Mouse (Mus musculus) adrenal gland, postnatal 4 days (tissue): ENCODE results near the gene Nrn1l. TPM values are rescaled to one million over a fixed set of nuclear protein-coding genes. Genes with fewer than 3 reads are reported as not detected.
A peak's percentile ranks its signal among the peaks of the same experiment; 100 is the strongest.

ENCODE experiments used
- DNase-seq, 2 experiments: peaks; one replicate each; pipeline ENCODE4 v3.0.0; 2021 to 2022; ENCODE audit warnings: low spot score in 2 of 2, mixed read lengths in 2 of 2
- long read RNA-seq, 2 experiments: library from polyadenylated mRNA; stranded (forward); transcript quantifications; one replicate each; pipeline ENCODE4 v2.0.0; 2021
- total RNA-seq, 2 experiments: library from RNA; stranded (reverse); gene quantifications; 2 replicates each; pipeline ENCODE4 v1.2.3; 2021

Gene Nrn1l
- under 1 TPM in 1 of 2 experiments, not detected in 1; 0.90 TPM for total RNA-seq
- long read RNA-seq, experiment 1: 0 reads
- long read RNA-seq, experiment 2, partial matches to known transcripts: 0 of 1 reads
- long read RNA-seq, experiment 2, other reads (novel, unspliced or antisense): 0 of 1 reads

DNA sequence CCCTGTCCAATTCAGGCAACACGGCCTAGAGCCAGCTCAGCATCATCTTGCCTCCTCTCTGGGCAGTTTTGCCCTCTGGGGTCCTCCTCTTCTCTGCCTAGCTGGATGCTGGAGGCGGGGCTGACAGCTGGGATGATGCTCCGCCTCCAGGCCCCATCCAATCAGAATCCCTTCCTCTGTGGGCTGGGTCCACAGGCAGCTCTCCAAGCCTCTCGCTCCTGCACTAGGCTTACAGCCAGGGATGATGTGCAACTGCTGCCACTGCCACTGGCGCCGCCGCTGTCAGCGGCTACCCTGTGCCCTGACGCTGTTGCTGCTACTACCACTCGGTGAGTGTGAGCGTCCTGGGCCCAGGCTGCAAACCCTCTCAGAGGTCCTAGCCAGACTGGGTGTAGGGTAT, at the start of gene Nrn1l:
Gene Nrn1l, plus strand, starts transcription at position 229 of the 400 bp plus-strand sequence.
- DNase-seq: peak; percentile 22 to 53

DNA sequence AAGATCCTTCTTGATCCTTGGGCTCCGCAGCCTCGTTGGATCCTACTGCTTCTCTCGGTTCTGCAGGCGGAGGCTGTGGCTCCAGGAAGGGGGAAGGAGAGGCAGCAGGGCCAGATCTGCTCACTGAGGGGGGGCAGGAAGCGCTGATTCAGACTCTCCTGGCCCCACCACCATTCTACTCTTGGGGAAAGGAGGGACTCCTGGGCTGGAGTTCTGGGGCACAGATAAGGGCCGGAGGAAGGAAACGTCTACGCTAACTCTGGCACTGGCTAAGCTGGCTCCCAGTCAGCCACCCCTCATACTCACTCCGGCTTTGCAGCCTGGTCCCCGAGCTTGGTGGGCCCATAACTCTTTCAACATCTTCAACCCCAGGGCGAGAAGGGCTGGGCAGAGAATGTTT, 46.7 kb upstream of the Nrn1l start:
- DNase-seq: no peak

DNA sequence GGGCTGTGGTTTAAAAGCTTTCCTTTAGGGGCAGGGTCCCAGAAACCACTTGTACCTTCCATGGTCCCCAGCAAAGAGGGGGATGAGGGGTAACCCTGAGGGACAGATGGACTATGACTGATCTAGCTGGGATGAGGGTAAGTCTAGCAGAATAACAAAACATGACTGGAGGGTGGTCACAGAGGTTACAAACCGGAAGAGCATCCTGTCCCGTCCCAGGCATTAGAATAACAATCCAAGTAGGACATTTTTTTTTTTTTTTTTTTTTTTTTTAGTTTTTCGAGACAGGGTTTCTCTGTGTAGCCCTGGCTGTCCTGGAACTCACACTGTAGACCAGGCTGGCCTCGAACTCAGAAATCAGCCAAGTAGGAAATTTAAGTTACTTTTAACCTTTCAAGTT, 43.4 kb upstream of the Nrn1l start:
- no peak for DNase-seq

DNA sequence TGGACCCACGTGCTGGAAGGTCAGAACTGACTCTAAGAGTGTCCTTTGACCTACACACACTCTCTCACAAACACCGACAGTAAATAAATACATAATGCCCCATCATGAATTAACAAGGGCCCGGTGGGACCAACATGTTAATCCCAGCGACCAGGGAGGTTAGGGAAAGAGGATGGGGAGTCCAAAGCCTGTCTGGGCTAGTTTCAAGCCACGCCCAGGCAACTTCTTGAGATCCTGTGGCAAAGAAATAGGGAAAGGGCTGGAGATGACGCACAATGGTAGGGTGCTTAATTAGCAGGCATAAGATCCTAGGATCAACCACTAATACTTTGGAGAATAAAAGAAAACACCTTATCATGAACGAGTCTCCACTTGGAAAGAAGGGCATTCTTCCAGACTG, 42.8 kb upstream of the Nrn1l start:
- DNase-seq: no peak

DNA sequence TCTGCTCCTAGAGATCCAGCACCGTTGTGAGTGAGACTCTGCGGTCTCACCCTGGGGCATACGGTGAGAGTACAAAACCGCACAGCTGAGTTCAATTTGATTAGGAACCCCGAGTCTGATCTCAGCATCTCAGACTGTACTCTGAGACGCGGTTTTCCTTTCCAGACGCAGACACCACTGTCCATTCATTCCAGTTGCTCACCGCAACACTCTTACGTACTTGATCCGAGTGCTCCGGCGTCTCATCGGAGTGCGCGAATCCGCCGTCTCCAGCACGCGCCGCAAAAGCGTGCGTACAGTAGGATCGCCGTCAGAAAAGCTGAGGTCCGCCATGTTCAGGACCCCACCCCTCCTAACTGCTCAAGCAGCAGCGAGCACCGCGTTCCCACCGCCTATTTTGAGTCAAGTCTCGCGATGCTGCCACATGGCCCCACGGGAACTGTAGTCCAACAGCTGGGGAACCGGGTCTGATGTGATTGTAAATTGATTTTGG, 41.7 kb upstream of the Nrn1l start:
- peak; percentile 56 to 80 for DNase-seq

DNA sequence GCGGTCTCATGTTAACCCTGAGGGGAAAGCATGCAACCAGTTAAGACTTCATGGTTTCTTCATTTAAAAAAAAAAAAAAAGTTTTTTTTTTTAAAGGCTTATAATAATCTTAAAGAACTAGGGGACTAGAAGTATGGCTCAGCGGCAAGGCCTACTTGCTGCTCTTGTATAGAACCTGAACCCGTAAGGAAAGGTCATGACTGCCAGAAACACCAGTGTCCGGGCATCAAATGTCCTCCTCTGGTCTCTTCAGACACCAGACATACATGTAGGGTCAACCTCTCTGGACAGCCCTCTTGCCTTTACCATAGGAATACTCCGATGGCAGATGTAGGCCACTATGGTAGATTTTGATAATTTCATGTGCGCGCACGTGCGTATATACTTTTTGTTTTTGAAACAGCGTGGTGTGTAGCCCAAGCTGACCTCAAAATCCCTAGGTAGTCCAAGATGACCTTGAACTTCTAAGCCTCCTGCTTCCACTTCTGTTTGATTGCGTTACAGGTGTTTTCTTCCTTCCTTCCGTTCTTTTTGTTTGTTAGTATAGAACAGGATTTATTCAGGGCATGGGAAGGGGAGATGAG, 41.1 kb upstream of the Nrn1l start:
- DNase-seq: no peak

DNA sequence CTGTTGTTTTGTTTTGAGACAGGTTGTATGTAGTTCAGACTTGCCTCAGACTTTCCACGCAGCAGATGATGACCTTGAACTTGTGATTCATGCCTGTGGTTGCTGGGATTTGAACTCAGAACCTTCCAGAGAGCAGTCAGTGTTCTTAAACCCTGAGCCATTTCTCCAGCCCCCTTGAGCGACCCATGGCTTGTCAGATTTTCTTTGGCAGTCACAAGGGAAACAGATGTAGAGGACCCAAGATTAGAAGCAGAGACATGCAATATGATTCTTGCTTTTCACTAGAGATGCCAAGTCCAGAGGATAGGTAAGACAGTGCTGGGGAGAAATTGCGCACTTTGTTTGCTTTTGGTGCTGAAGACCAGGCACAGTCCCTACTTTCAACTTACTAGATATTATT, 40.2 kb upstream of the Nrn1l start, which contains the start of gene Cenpt:
Gene Cenpt, minus strand, starts transcription at position 101 of the 400 bp plus-strand sequence.
- no peak for DNase-seq

DNA sequence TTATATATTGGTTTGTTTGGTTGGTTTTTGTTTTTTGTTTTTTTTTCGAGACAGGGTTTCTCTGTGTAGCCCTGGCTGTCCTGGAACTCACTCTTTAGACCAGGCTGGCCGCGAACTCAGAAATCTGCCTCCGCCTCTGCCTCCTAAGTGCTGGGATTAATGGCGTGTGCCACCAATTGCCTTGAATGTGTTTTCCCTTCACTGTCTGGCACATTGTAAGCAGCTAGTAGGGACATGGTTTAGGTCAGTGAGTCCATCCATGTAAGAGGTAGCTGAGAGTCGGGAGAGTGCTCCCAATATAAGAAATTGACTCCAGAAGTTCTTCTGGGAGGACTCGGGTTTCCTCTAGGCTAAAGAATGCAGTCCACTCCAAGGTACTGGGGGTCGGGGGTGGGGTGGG, 39.1 kb upstream of the Nrn1l start:
- no peak for DNase-seq

DNA sequence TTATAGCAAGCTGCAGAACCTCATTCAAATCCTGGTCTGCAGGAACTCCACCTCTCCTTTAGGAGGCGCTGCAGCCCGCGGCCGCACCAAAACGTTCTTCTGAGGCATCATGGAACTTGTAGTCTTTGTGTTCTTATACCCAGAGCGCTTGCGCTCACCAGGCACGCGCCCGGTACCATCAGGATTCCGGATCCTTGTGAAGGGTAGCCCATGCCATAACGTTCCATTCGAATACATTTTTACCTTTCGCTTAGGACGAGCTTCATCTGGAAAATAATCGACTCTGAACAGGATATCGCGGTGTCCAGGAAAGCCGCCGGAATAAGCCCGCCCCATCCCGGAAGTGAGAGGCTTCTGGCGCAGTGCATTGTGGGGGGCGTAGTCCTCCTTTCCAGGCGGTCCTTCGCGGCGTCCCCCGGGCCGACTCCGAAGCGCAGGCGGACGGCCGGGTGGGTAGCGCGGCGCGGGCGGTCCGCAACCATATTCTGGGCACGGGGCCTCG, 38.6 kb upstream of the Nrn1l start, which contains the start of gene Thap11:
Gene Thap11, plus strand, starts transcription at position 418 of the 502 bp plus-strand sequence.
- peak; percentile 64 to 84 for DNase-seq

DNA sequence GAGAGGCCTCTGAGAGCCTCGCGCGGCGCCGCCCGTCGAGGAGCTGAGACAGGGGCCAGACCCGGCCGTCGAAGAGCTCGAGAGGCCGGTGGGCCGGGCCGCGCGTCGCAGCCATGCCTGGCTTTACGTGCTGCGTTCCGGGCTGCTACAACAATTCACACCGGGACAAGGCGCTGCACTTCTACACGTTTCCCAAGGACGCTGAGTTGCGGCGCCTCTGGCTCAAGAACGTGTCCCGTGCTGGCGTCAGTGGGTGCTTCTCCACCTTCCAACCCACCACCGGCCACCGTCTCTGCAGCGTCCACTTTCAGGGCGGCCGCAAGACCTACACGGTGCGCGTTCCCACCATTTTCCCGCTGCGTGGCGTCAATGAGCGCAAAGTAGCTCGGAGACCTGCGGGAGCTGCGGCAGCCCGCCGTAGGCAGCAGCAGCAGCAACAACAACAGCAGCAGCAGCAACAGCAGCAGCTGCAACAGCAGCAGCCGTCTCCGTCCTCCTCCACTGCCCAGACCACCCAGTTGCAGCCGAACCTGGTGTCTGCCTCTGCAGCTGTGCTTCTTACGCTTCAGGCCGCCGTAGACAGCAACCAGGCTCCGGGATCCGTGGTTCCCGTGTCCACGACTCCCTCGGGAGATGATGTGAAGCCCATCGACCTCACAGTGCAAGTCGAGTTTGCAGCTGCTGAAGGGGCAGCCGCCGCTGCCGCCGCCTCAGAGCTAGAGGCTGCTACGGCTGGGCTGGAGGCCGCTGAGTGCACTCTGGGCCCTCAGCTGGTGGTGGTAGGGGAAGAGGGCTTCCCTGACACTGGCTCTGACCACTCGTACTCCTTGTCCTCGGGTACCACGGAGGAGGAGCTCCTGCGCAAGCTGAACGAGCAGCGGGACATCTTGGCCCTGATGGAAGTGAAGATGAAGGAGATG, 37.9 kb upstream of the Nrn1l start:
- DNase-seq: peak in 1 of 2 experiments; percentile 24

DNA sequence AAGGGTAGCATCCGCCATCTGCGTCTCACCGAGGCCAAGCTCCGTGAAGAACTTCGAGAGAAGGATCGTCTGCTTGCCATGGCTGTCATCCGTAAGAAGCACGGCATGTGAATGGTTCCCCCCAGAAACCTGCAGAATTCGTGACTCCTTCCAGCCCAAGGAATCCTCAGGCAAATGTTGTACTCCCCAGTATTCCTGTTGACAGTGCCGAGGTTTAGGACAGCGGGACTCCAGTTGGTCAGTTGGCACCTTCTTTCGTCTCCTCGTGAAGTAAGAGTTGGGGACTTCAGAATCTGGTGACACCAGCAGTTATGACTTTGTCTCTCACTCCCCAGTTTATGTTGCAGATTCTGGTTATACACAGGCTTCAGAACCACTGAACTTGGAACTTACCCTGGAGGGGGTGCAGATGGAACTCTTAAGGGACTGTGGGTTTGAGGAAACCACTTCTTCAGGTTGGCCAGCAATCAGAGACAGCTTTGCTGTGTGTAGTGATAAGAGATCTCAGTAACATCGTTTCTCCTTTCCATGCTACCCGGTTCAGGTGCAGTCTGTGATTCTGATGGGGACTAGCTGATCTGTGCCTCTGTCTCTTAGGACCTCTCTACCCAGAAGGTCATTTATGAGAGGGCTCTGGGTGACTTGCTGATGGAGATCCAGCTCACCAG, 37.1 kb upstream of the Nrn1l start:
- no peak for DNase-seq

DNA sequence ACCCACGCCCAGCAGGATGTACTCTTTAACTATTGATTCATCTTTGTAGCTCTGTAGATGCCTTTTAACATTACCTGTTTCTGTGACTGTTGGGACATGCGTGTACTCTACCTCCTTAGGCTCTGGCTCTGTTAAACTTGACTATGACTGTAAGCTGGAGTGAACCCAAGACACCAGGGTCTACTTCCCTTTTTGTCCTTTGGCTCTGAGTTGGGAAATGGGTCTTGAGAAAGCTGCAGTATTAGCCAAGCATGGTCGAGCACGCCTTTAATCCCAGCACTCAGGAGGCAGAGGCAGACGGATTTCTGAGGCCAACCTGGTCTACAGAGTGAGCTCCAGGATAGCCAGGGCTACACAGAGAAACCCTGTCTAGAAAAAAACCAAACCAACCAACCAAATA, 34.9 kb upstream of the Nrn1l start:
- DNase-seq: no peak

DNA sequence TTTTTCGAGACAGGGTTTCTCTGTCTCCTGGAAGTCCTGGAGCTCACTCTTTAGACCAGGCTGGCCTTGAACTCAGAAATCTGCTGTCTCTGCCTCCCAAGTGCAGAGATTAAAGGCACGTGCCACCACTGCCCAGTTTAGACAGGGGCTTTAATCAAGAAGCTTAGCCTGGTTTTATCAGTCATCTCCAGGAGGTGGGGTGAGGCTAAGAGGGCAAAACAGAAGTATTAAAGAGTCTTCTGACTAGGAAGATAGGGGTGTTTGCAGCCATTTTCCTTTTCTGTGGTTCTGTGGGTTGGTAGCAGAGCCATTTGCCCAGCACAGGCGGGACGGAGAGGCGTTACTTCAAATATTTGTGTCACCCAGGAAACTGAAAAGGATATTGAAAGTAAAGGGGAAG, 34.1 kb upstream of the Nrn1l start:
- DNase-seq: no peak

DNA sequence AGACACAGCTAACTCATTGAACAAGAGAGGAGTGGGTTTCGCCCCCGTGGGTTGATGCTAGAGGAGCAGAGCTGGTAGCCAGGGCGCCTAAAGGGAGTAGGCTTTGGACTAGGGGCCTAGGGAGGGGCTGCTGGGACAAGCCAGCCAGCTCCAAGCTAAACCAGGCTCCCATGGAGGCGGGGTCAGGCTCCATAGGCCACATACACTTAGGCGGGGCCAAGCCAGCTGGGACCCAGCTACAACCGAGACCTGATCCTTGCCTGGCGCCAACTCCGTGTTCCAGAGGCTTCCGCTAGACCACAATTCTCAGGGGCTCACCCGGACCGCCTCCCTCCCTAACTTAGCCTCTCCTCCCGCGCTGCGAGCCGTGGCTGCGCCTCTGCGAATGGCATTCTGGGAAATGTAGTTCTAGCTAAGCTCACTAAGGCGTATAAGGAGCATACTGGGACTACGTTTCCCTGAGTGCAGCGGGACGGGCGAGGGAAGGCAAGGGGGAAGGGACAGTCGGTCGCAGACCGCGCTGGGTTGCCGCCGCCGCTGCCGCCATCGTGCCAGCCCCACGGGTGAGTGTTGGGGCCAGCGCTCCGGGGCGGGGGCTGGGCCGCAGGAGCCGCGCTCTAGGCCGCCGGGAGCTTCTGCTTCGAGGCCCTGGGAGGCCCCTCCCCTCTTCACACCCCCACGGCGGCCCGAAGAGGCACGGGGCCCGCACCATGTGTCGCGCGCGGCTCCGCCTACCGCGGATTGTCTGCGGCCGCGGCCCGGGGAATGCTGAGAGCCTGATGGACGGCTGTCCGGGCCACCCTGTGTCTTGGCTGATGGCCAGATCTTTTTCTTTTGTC, 33.0 kb upstream of the Nrn1l start, which contains the start of gene Nutf2:
Gene Nutf2, plus strand, starts transcription at position 438 of the 839 bp plus-strand sequence.
- DNase-seq: peak; percentile 69 to 93

DNA sequence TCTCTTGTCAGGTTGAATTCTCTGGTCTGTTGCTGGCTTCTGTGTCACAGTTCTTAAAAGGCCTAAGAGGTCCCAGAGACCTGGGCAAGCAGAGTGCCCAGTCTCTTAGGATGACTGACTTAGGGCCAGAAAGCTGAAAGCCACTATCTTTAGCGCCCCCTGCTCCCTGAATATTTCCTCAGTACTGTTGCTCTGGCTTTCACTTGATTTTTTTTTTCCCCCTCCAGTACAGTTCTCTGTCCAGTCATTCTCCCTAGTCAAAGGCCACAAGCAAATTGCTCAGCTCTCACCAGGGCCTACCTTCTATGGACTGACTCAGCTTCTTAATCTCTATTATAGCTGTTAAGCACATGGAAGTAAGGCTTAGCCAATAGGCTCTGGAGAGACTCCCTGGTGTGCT, 31.4 kb upstream of the Nrn1l start:
- no peak for DNase-seq

DNA sequence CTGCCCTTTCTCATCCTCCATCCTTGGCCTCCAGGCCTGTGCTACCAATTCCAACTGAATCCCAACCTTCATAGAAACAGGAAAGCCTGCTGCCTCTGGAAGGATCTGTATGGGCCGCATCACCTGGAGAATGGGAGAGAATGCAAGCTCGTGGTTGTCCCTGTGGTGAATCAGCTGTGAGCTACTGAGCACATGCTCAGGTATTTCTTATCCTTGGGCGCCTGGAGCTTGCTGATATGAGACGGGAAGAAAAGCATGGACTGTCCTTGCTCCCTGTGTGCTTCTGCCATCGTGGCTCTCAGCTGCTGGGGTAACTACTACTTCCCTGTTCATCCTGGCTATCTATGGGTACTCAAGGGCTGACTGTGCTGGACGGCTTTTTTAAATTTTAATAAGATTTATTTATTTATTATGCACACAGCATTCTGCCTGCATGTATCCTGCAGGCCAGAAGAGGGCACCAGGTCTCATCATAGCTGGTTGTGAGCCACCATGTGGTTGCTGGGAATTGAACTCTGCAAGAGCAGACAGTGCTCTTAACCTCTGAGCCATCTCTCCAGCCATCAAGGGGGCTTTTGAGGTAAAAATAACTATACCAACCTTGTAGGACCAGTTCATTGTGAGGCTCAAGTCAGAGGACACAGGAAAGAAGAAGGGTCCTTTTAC, 26.9 kb upstream of the Nrn1l start:
- DNase-seq: no peak

DNA sequence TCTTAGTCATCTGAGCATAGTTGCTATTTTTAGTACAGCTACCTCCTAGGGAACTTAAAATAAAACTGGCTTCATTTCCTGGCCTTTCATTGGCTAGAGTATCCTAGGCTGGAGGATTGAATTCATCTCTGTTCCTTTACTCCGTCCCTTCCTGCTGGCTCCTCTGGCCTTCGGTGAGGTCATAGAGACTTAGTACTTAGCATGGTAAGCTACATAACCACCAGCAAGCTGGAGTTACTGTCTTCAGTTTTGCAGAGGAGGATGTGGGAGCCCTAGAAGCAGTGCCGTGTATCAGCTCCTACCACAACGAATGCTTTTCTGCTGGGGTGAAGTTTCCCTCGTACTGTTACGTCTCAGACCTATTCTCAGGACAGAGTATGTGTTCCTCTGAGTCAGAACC, 19.1 kb upstream of the Nrn1l start:
- no peak for DNase-seq

DNA sequence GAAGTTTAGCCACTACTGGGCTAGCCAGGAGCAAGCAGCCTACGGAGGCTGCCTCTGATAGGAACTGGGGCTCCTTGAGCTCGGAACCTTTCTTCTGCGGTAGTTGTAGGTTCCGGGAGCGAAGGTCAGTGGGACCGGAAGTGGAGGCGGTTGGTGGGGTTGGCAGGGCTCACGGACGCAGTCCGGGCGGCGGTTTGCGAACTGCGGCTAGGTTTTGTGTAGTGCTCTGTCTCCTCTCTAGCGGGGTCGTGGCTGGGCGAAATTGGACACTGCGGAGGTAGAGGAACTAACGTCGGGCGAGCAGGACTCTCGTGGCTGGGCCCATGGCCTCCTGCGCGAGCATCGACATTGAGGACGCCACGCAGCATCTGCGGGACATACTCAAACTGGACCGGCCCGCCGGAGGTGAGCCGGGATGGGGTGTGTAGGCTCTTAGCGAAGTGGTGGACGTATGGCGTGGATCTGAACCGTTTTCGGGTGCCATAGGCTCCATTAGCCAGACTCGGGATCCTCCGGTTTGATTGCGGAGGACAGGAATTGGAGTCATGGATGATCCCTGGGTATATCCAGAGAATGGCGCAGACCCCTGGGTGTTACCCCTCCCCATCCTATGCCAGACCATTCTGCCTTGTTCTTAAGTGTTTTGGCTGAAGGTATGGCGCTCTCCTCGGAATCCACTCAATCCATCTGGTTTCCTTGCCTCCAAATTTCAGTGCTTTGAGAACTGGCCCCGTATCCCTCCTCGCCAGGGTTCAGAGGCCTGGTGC, 12.4 kb upstream of the Nrn1l start, which contains the start of gene Edc4:
Gene Edc4, plus strand, starts transcription at position 128 of the 767 bp plus-strand sequence.
- DNase-seq: peak; percentile 72 to 74
